Mouse (Mus musculus): ENCODE measurements around the gene Elmo1.

The Elmo1 gene

DNA sequence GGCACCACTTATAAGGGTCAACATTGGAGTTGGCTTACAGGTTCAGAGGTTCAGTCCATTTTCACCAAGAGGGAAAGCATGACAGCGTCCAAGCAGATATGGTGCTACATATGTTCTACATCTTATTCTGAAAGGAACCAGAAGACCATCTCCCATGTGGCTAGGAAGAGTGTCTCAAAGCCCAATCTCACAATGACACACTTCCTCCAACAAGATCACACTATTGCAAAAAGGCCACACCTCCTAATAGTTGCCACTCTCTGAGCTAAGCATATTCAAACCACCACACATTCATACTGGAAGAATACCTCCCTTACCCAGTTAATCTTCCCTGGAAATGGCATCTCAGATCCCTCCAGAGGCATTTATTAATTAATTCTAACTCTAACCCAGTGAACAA, 66.7 kb downstream of the Elmo1 start:
- ATAC-seq (ENCODE audit: low TSS enrichment), result no peak

DNA sequence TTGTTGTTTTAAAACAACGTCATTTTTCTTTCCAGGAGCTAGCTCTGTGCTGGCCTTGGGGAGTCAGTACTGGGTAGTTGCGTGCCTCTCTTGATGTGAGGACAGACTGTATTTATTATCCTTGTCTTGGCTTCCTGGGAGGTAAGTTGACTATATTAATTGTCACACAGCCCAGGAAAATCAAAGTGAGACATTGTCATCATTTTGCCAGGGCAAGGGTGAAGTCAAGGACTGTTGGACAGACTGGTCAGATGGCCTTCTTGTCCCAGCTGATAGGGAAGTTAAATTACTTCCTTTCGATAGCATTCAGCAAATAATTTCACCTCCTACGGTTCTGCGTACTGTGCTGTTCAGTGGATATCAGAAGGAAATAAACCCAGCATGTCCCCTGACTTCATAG, 67.1 kb downstream of the Elmo1 start:
- ATAC-seq (ENCODE audit: low TSS enrichment), result no peak

- no peak for ATAC-seq (ENCODE audit: low TSS enrichment)
These were observed 73.1 kb downstream of the Elmo1 start for GRCm38 (mm10) chr13:20163339-20163954.

DNA sequence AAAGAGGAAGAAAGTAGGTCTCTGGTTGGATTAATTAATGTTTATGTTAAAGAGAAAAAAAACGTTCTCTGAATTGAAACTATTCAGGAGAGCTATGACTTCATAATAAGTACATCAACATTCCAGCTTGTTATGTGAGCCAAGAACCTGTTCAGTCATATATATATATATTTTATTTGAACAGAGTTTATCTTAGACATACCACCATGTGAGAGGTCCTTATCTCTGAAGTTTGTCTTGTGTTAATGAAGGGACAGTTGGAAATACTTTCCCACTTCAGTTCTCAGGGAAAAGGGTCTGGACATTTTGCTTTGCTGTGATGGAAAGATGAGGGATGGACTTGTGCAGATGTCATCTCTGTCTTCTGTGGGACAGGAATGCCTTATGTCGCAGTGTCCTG, 74.4 kb downstream of the Elmo1 start:
- no peak for ATAC-seq (ENCODE audit: low TSS enrichment)

DNA sequence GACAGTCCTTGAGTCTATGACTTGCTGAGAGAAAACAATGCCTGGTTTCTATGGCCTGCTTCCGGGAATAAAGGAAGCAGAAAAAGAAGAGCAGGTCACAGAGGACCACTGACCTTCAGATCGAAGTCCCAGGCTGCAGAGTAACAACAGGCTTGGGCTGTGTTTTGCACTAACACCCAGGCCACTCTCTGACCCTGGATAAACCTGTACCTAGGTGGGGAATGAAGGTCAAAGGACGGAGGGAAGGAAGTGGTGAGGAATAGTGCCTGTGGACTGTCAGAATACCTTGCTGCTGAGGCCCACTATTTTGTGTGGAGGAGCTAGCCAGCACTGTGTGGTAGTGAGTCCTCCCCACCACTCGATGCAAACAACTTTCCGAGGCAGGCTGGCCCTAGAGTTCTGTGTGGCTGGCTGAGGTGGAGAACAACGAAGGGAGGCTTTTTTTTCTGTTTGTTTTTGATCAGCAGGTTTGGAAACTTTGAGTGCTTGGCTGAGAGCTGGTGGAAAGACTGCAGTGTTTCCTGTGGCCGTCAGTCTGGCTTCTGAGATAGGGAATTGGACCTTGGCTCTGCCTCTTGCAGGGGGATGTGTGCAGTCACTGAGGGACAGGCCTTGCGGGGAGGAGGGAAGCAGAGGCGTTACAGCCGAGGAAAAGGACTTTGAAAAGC, 83.7 kb downstream of the Elmo1 start:
- ATAC-seq (ENCODE audit: low TSS enrichment), result peak; percentile 41; the same call in 1 of the 2 replicates

DNA sequence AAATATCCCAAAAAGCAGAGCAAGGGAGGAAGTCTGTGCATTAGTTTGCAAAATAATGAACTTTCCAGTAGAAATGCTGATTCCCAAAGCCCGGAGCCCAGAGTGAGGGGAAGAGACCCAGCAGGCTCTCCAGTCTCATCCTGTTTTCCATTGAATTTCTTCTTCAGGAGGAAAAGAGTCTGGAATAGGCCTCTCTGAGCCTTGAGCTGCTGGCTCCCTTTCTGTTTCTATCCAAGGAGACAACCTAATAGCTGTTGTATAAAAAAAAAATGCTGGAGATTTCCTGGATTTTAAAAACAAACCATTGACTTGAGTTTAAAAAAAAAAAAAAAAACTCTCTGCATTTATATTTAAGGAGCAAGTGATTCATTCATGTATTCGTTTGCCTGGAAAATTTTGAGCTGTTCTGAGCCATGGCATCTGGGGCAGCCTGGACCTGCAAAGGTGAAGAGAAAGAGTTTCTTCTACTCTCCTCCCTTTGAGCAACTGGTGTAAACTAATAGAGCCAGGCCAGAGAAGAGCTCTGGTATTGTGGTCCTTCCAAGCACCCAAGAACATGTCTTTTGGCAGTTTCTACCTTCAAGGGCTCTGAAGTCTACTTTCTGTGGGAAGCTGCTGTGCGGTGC, 84.4 kb downstream of the Elmo1 start:
- peak; percentile 79 for ATAC-seq (ENCODE audit: low TSS enrichment)

DNA sequence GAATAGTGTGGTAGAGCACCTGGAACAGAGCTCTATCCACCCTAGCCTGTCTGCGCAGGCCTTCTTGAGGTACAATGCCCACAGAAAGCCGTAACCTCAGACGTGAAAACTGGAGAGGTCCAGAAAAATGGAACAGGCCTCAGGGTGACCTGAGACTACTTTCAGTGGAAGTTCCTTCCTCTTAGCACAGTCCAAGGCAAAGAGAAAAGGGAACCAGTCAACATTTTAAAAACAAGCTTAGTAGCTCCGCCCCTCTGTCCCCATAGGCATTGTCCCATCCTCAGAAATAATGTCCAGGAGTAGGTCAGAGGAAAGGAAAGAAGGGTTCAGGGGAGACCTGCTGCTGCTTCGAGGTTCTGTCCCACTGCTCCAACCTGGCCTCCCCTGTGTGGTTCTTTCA, 90.3 kb downstream of the Elmo1 start:
- ATAC-seq (ENCODE audit: low TSS enrichment), result no peak

DNA sequence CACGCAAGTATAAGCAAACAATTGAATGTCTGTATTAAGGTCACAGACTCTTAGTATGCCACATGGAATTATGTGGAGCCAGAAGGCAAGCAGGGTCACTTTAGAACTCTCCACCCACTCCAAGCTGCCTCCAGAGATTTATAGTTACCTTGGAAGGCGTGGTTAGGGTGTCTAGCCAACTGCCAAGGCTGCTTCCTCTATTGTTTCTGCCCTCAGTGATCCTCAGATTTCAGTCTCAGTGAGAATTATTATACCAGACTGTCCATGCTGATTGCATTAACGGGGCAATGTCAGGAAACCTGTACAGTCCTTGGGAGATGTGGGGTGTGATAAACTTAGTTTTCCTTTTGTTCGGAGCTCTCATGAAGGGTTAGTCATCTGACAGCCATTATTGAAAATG, 90.9 kb downstream of the Elmo1 start:
- no peak for ATAC-seq (ENCODE audit: low TSS enrichment)

- 0 out of 2 replicates have a peak, but pooled peaks have one; percentile 15 for ATAC-seq (ENCODE audit: low TSS enrichment)
These were observed 91.9 kb downstream of the Elmo1 start for GRCm38 (mm10) chr13:20182239-20182825.

GRCm38 (mm10) chr13:20183512-20184238, 93.3 kb downstream of the Elmo1 start:
- ATAC-seq (ENCODE audit: low TSS enrichment), result peak; percentile 97

DNA sequence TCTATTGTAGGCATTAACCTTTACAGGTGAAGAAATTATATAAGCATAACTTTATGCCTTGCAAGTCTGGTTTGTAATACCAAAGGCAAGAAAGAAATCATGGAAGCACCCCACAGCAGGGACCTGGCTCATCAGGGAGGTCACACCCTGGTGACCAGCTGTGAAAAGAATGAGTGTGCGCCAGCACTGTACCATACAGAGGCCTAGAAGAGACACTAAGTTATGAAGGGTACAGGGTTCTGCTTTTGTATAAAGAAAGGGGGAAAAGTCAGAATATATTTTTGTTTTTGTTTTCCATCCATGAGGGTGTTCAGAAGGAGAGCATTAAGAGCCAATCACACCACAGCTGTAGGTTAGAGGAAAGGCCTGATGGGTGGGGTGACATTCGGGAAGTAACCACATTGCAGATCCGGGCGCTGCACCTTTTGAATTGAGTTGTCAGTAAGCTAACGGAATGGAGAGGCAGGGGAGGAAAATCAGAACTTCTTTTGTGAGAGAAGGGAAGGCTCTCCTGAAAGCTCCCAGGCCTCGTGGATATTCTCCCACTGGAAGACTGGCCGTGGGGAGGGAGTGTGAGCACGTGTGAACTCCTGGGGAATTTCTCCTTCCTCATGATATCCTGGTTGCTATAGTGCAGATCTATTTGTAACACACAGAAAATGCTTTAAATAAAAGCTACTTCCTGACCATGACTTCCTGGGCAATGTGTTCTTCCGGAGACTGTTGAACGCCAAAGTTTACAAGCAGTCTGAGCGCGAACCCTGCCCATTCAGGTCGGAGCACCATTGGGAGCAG, 94.0 kb downstream of the Elmo1 start:
- peak; percentile 8; the same call in 1 of the 2 replicates for ATAC-seq (ENCODE audit: low TSS enrichment)

DNA sequence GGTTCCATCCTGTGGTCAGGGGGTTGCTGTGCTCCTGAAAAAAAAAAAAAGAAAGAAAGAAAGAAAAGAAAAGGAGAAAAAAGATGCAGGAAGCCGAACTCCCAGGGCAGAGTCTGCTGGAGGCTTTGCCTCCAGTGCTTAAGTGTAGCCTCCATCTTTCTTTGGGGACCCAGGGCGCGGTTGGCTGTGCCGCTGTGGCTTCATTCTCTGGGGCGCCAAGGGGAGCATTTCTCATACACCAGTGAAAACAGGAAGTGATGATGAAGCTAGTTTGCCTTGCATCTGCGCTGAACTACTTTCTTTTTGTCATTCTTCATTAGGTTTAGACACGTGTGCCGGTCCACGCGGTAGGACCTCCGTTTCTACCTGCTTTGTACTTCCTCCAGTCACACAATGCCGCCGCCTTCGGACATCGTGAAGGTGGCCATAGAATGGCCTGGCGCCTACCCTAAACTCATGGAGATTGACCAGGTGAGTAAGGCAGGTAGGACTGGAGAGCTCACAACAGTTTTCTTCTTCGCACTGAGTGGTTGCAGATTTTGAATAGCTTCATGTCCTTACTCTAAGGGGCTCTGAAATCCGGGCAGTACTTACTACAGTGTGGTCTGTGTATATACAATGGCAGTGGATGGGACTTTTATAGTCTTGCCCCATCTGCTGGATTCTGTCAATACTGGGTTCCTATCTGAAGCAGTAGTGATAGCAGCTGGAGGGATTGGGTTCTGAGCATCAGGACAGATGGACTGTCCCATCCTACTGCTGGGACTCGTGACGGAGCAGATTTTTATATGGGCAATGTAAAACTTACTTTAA, 94.8 kb downstream of the Elmo1 start:
- no peak for ATAC-seq (ENCODE audit: low TSS enrichment)

GRCm38 (mm10) chr13:20185847-20186213, 95.4 kb downstream of the Elmo1 start:
- ATAC-seq (ENCODE audit: low TSS enrichment), result no peak

GRCm38 (mm10) chr13:20187647-20188046, 97.3 kb downstream of the Elmo1 start:
- ATAC-seq (ENCODE audit: low TSS enrichment), result no peak

- ATAC-seq (ENCODE audit: low TSS enrichment), result no peak
These were observed 101.7 kb downstream of the Elmo1 start for GRCm38 (mm10) chr13:20192009-20192584.

DNA sequence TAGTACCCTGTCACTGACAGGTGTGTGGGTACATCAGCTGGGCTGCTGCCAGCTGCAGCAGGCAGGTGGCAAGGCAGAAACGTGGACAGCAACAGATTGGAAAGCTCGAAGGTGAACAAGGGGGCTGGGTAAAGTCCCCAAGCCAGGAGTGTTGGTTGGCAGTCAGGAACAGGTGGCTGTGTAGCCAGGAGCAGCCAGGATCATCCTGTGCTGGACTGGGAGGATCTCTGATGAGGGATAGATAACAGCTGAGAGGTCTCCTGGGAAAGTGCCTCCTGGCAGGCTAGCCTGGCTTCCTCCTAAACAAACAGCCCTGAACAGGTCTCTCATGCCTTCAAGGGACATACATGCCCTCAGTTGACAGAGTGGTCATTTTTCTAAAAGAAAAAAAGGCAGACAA, 110.2 kb downstream of the Elmo1 start:
- no peak for ATAC-seq (ENCODE audit: low TSS enrichment)

DNA sequence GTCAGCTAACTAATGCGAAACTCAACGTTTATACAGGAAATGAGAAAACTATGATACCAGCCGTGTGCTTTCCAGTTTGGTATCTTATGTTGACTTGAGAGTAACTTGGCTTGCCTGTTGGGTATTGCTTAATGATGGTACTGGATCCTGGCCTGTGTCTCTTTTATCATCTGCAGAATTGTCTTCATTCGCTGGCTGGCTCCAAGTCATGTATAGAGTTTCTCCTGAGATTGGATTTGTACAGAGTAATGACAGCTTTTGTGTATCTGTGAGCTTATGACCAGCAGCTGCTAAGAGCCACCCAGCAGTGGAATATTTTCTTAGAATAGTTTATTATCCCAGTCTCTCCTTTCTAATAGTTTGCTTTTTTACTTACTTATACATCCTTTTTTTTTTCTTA, 112.2 kb downstream of the Elmo1 start:
- no peak for ATAC-seq (ENCODE audit: low TSS enrichment)

DNA sequence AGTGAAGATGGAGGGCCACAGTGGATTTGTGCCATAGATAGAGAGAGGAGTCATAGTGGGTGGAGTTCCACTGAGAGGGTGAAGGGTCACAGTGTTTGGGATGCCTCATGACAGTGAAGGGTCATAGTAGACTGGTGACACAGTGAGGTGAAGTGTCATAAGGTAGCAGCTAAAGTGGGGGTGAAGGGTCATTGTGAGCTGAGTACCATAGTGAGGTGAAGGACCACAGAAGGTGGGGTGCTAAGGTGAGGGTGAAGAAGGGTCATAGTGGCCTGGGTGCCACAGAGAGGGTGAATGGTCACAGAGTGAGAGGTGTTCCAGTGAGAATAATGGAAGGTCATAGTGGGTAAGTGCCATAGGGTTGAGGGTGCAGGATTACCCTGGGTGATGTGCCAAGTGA, 113.8 kb downstream of the Elmo1 start:
- no peak for ATAC-seq (ENCODE audit: low TSS enrichment)

DNA sequence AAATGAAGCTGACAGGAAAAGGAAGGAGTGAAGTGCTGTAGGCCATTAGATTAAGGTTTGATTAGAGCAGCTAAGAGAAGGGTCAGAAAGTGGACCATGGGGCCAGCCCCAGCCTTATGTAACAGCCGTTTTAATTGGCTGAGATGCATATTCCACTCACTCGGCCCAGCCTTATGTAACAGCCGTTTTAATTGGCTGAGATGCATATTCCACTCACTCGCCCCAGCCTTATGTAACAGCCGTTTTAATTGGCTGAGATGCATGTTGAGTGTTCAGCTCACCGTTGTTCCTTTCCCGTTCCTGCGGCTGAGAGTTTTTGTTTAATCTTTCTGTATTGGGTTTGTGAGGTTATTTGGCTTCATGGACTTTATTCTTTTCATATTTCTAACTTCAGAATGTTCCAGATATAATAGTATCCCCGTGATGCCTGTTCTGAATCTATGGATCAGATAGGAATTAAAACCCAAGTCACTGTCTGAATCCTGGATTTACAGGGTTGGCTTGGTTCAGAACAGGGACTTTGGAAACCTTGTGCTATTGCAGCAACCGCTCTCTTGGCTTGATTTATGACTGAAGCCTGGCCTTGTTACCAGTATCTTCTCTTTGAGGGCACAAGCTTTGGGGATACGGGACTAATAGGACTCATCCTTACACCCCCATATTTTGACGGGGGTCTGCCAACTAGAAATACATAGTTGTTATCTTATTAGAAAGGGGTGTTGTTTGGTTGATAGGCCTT, 114.8 kb downstream of the Elmo1 start:
- peak; percentile 86 for ATAC-seq (ENCODE audit: low TSS enrichment)
